Mouse (Mus musculus) kidney, embryonic 14.5 days (tissue): ENCODE data around the gene Mafg. TPM values are rescaled to one million over a fixed set of nuclear protein-coding genes. Genes with fewer than 3 reads are reported as not detected.

Source experiments
- microRNA-seq: library from miRNA; unstranded; fragments of <30 nt; microRNA quantifications from one replicate; pipeline ENCODE4, GENCODE M21; 2016
- polyA plus RNA-seq: library from polyadenylated mRNA; unstranded; fragments of >200 nt; fragmentation: Nextera tagmentation; extraction: Ambion mirVana; gene quantifications from 2 replicates; pipeline ENCODE4 v1.2.1, GENCODE M21; 2014

The Mafg gene
- polyA plus RNA-seq, 1 experiment from 2014 or later, result 27.9 TPM

Small RNAs within 50 kb of the gene (microRNA-seq; reads per million reads assigned to microRNA genes)
- not detected for gene Mir6936

Other genes starting within 250 kb of the Mafg start
- gene Nploc4, start 195.9 kb downstream of the Mafg start, polyA plus RNA-seq, result 25.0 and 45.4 TPM in 2 replicates
- gene Tspan10, start 191.0 kb downstream of the Mafg start, polyA plus RNA-seq, result not detected in 2 replicates
- 0.17 and 0.20 TPM in 2 replicates for gene Pde6g, start 180.1 kb downstream of the Mafg start, polyA plus RNA-seq
- 14.8 and 18.2 TPM in 2 replicates for gene Oxld1, start 175.5 kb downstream of the Mafg start, polyA plus RNA-seq
- 27.4 and 32.8 TPM in 2 replicates for gene Ccdc137, start 175.5 kb downstream of the Mafg start, polyA plus RNA-seq
- gene Arl16, start 166.0 kb downstream of the Mafg start, polyA plus RNA-seq, result 46.4 and 51.5 TPM in 2 replicates
- 176 and 218 TPM in 2 replicates for gene Mrpl12, start 149.0 kb downstream of the Mafg start, polyA plus RNA-seq
- 65.3 and 79.1 TPM in 2 replicates for gene Slc25a10, start 141.8 kb downstream of the Mafg start, polyA plus RNA-seq
- gene Gcgr, start 102.9 kb downstream of the Mafg start, polyA plus RNA-seq, result 2.0 and 2.4 TPM in 2 replicates
- 236 and 265 TPM in 2 replicates for gene Mcrip1, start 83.9 kb downstream of the Mafg start, polyA plus RNA-seq
- gene Ppp1r27, start 82.5 kb downstream of the Mafg start, polyA plus RNA-seq, result 0.58 and 0.89 TPM in 2 replicates
- gene P4hb, start 60.3 kb downstream of the Mafg start, polyA plus RNA-seq, result 558 and 716 TPM in 2 replicates
- 454 and 612 TPM in 2 replicates for gene Arhgdia, start 52.0 kb downstream of the Mafg start, polyA plus RNA-seq
- gene Alyref, start 35.2 kb downstream of the Mafg start, polyA plus RNA-seq, result 594 and 799 TPM in 2 replicates
- 212 and 242 TPM in 2 replicates for gene Anapc11, start 35.2 kb downstream of the Mafg start, polyA plus RNA-seq
- 14.8 and 19.5 TPM in 2 replicates for gene Npb, start 25.1 kb downstream of the Mafg start, polyA plus RNA-seq
- gene Pcyt2, start 15.7 kb downstream of the Mafg start, polyA plus RNA-seq, result 82.7 and 83.5 TPM in 2 replicates
- gene Sirt7, start 8.4 kb downstream of the Mafg start, polyA plus RNA-seq, result 23.8 and 28.6 TPM in 2 replicates
- 19.9 and 21.8 TPM in 2 replicates for gene Pycr1, start 10.2 kb upstream of the Mafg start, polyA plus RNA-seq
- not detected in 2 replicates for gene Myadml2, start 14.6 kb upstream of the Mafg start, polyA plus RNA-seq
- gene Notum, start 27.6 kb upstream of the Mafg start, polyA plus RNA-seq, result 6.9 and 9.9 TPM in 2 replicates
- 107 and 124 TPM in 2 replicates for gene Aspscr1, start 39.4 kb upstream of the Mafg start, polyA plus RNA-seq
- gene Cenpx, start 80.1 kb upstream of the Mafg start, polyA plus RNA-seq, result 157 and 195 TPM in 2 replicates
- gene Lrrc45, start 80.3 kb upstream of the Mafg start, polyA plus RNA-seq, result 41.9 and 43.1 TPM in 2 replicates
- gene Rac3, start 87.9 kb upstream of the Mafg start, polyA plus RNA-seq, result 5.0 and 28.7 TPM in 2 replicates
- 21.1 and 23.2 TPM in 2 replicates for gene Dcxr, start 93.7 kb upstream of the Mafg start, polyA plus RNA-seq
- 0.47 TPM in 1 of 2 replicates, not detected in the other for gene Cbr2, start 98.5 kb upstream of the Mafg start, polyA plus RNA-seq
- 5.2 and 7.9 TPM in 2 replicates for gene Hmga1b, start 129.2 kb upstream of the Mafg start, polyA plus RNA-seq
- gene Rfng, start 150.6 kb upstream of the Mafg start, polyA plus RNA-seq, result 19.3 and 26.2 TPM in 2 replicates
- 213 and 239 TPM in 2 replicates for gene Gps1, start 150.7 kb upstream of the Mafg start, polyA plus RNA-seq
- gene Dus1l, start 162.8 kb upstream of the Mafg start, polyA plus RNA-seq, result 58.2 and 80.3 TPM in 2 replicates
- 54.9 and 79.9 TPM in 2 replicates for gene Fasn, start 190.9 kb upstream of the Mafg start, polyA plus RNA-seq